In the genomic region with DNA sequence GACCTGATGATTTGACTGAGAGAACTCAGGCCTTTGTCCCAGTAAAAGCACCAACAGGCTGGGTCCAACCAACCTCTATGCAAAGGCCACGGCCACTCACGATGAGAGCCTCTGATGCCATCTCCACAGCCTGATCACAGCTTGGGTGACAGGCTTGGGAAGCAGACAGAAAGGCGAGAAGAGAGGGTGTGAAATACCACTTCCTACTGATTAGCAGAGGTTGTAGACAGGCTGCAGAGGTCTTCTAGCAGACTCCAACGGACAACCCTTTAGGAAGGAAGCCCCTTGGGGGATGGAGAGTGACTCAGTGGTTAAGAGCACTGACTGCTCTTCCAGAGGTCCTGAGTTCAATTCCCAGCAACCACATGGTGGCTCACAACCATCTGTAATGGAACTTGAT, we compare ENCODE assay signal across 9 mouse cellular contexts. TPM values are rescaled to one million over a fixed set of nuclear protein-coding genes. Genes with fewer than 3 reads are reported as not detected.
DNase-seq lines count a peak whose midpoint lies in the region; ATAC-seq and TF ChIP-seq lines count a peak whose summit lies in the region.
"Had no signal": no experiment of that assay in that cellular context is flagged by ENCODE, and none has a peak within 500 bp of the region (broad histone marks: within the 10 kb centered on the region; RNA-seq: fewer than 3 reads in every experiment).

No protein-coding gene starts in this region.

- intact Hi-C loops in left cerebral cortex, postnatal 14 days (cut with DNase I) = no loop called here

- no peak overlapping the region for H3K4me3 ChIP-seq in heart, embryonic 12.5 days
- no peak overlapping the region for H3K4me3 ChIP-seq in neural tube, embryonic 13.5 days
- H3K4me3 ChIP-seq in hindbrain, postnatal 0 days (ENCODE audit: low read length) = no peak overlapping the region
- H3K4me3 ChIP-seq in small intestine, adult 2 months (ENCODE audit: low read depth, low read length) = no peak overlapping the region

- no peak for TF ChIP-seq POLR2A in small intestine, adult 2 months (IDR thresholded peaks at IDR 0.05; ENCODE audit: low read depth, low read length)

- H3K4me1 ChIP-seq in heart, embryonic 12.5 days (replicated peaks) = peaks cover 98% of the 10 kb centered on the region
- peaks cover 36% of the 10 kb centered on the region for H3K4me1 ChIP-seq in neural tube, embryonic 13.5 days (replicated peaks)
- H3K4me1 ChIP-seq in hindbrain, postnatal 0 days (ENCODE audit: insufficient read depth, low read length) = peaks cover 14% of the 10 kb centered on the region
- peaks cover 53% of the 10 kb centered on the region for H3K4me1 ChIP-seq in small intestine, adult 2 months (ENCODE audit: control insufficient read depth, insufficient read depth, insufficient read length, low read length)

- no peak overlapping the region for H3K4me2 ChIP-seq in heart, embryonic 12.5 days
- no peak overlapping the region for H3K4me2 ChIP-seq in neural tube, embryonic 13.5 days
- H3K4me2 ChIP-seq in hindbrain, postnatal 0 days (ENCODE audit: low read depth, low read length) = no peak overlapping the region

- H3K9me3 ChIP-seq in heart, embryonic 12.5 days (replicated peaks) = no peaks in the 10 kb centered on the region
- no peaks in the 10 kb centered on the region for H3K9me3 ChIP-seq in neural tube, embryonic 13.5 days
- no peaks in the 10 kb centered on the region for H3K9me3 ChIP-seq in hindbrain, postnatal 0 days (ENCODE audit: low read length)

- no peak for ATAC-seq in heart, embryonic 12.5 days (ENCODE audit: insufficient number of reproducible peaks, low FRiP score)
- no peak for ATAC-seq in neural tube, embryonic 13.5 days (ENCODE audit: low read depth)
- no peak for ATAC-seq in hindbrain, postnatal 0 days

- H3K9ac ChIP-seq in heart, embryonic 12.5 days = peak overlapping the region; percentile 64
- H3K9ac ChIP-seq in neural tube, embryonic 13.5 days = no peak overlapping the region; the same call in 1 of the 2 replicates
- H3K9ac ChIP-seq in hindbrain, postnatal 0 days (replicated peaks; ENCODE audit: low read length) = 0 out of 2 replicates have a peak overlapping the region, but pooled peaks have one; percentile 3

- no peaks in the 10 kb centered on the region for H3K27me3 ChIP-seq in heart, embryonic 12.5 days (replicated peaks)
- H3K27me3 ChIP-seq in neural tube, embryonic 13.5 days = no peaks in the 10 kb centered on the region
- H3K27me3 ChIP-seq in hindbrain, postnatal 0 days (ENCODE audit: insufficient read depth, low read length) = no peaks in the 10 kb centered on the region
- H3K27me3 ChIP-seq in small intestine, adult 2 months (ENCODE audit: control insufficient read depth, insufficient read depth, low read length) = no peaks in the 10 kb centered on the region
- H3K27me3 ChIP-seq: Patski had no signal

- H3K27ac ChIP-seq in heart, embryonic 12.5 days (ENCODE audit: poor library complexity, severe bottlenecking) = peak overlapping the region; percentile 100
- H3K27ac ChIP-seq in neural tube, embryonic 13.5 days (replicated peaks) = peak overlapping the region; percentile 70
- peak overlapping the region; percentile 26; the same call in 1 of the 2 replicates for H3K27ac ChIP-seq in hindbrain, postnatal 0 days
- peak overlapping the region; percentile 91 for H3K27ac ChIP-seq in small intestine, adult 2 months (ENCODE audit: insufficient read depth, low read depth, low read length)

- TF ChIP-seq CTCF in hindbrain, postnatal 0 days (IDR thresholded peaks at IDR 0.05; ENCODE audit: low read depth) = no peak
- TF ChIP-seq CTCF in small intestine, adult 2 months (IDR thresholded peaks at IDR 0.05; ENCODE audit: extremely low read depth, insufficient read length, insufficient replicate concordance, low read depth, low read length) = no peak

- WGBS in heart, embryonic 12.5 days = 10% methylated on average over 4 of the region's 4 CpGs
- 70% methylated on average over 4 of the region's 4 CpGs for WGBS in neural tube, embryonic 13.5 days
- WGBS in hindbrain, postnatal 0 days = 79% methylated on average over 4 of the region's 4 CpGs
- WGBS in small intestine, adult 2 months = 49% methylated on average over 4 of the region's 4 CpGs

- no peak for DNase-seq in heart, adult 11 months
- DNase-seq in neural tube, embryonic 10.5 days (ENCODE audit: extremely low spot score, low spot score) = no peak
- DNase-seq in hindbrain, postnatal 0 days (ENCODE audit: low spot score) = no peak
- no peak for DNase-seq in lung, postnatal 4 days
- DNase-seq in left cerebral cortex, postnatal 14 days (ENCODE audit: low spot score in 2 of 2) = no peak

- H3K36me3 ChIP-seq in heart, embryonic 12.5 days = peaks cover 62% of the 10 kb centered on the region
- H3K36me3 ChIP-seq in neural tube, embryonic 13.5 days = peaks cover 21% of the 10 kb centered on the region
- peaks cover 3% of the 10 kb centered on the region; the same call in 1 of the 2 replicates for H3K36me3 ChIP-seq in hindbrain, postnatal 0 days (ENCODE audit: insufficient read depth, low read length)
- H3K36me3 ChIP-seq in small intestine, adult 2 months (ENCODE audit: control insufficient read depth, insufficient read depth, low read length) = peaks cover 76% of the 10 kb centered on the region

RNA-seq across cellular contexts. Expression of gene Myh9, which starts 40.8 kb away (rescaled TPM):
- 41.9 and 42.0 TPM in 2 replicates for polyA plus RNA-seq in heart, embryonic 12.5 days (2016; fragmentation: Nextera tagmentation; extraction: Ambion mirVana)
- 12.4 and 15.5 TPM in 2 replicates for polyA plus RNA-seq in neural tube, embryonic 13.5 days (2015; fragmentation: Nextera tagmentation; extraction: Ambion mirVana)
- 29.4 and 33.6 TPM in 2 replicates for total RNA-seq in hindbrain, postnatal 0 days (2014; rRNA removed)
- 8.4 and 9.1 TPM in 2 replicates for polyA plus RNA-seq in hindbrain, postnatal 0 days (2015; fragmentation: Nextera tagmentation; extraction: Ambion mirVana)
- polyA plus RNA-seq in small intestine, adult 2 months (2012; rRNA removed) = 44.8 and 89.4 TPM in 2 replicates
- total RNA-seq in left cerebral cortex, postnatal 14 days (2021) = 10 to 100 TPM; 70.3 to 73.8 TPM

RNA-seq across cellular contexts. Expression of gene Apol8, which starts 44.4 kb away (rescaled TPM):
- 0.65 and 0.74 TPM in 2 replicates for polyA plus RNA-seq in heart, embryonic 12.5 days (2016; fragmentation: Nextera tagmentation; extraction: Ambion mirVana)
- polyA plus RNA-seq in neural tube, embryonic 13.5 days (2015; fragmentation: Nextera tagmentation; extraction: Ambion mirVana) = not detected in 2 replicates
- total RNA-seq in hindbrain, postnatal 0 days (2014; rRNA removed) = 0.50 and 0.84 TPM in 2 replicates
- 0.35 and 0.50 TPM in 2 replicates for polyA plus RNA-seq in hindbrain, postnatal 0 days (2015; fragmentation: Nextera tagmentation; extraction: Ambion mirVana)
- 0.10 and 0.11 TPM in 2 replicates for polyA plus RNA-seq in small intestine, adult 2 months (2012; rRNA removed)
- total RNA-seq in left cerebral cortex, postnatal 14 days (2021) = 1 to 10 TPM; 1.3 to 3.2 TPM

Comparison
In these comparisons a context has a peak if more than half of its experiments do, and no peak if none do; other contexts are left out.
1. H3K27ac ChIP-seq: peak in every context shown above with its lines; median percentile 100 in heart, embryonic 12.5 days; 91 in small intestine, adult 2 months; 70 in neural tube, embryonic 13.5 days; 26 in hindbrain, postnatal 0 days.